Mouse (Mus musculus): Measurements from ENCODE around the gene Khdrbs1. TPM values are rescaled to one million over a fixed set of nuclear protein-coding genes. Genes with fewer than 3 reads are reported as not detected.
"Not testable (repeated sequence)": the region's sequence is repeated elsewhere in the genome, so short reads cannot be mapped to it uniquely, and the experiment has no call there.

Khdrbs1 gene
- polyA plus RNA-seq, 1 experiment from 2014 or later: 94.2 TPM

DNA sequence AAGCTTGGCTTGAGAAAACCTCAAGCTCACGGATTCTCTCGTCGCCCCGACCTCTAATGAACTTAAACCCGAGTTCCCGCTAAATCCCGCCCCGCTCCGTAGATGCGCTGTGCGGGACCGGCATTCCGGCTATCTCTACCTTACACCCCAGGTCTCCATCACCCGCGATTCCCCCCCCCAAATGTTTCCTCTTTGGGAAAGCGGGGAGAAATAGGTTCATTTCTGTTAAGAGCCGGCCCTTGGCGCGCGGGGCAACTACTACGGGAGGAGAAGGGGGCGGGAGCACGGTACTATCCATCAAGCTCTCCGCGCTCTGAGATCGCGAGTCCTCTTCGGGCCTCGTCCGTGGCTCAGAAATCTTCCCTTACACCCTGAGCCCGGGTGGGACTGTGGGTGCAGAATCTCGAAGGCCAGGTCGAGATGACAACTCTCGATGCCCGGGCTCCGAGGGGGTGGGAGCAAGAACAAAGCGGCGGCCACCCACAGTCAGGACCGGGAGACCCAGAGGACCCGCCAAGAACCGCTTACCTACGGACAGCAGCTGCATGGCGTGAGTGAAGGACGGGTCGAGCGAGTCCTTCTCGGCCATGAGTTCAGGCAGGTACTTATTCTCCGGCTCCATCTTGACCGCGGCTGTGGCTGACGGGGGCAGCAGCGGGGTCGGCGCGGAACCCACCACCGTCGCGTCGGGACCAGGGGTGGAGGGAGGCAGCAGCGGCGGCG is 691 bp downstream of the Khdrbs1 start:
- 0 out of 2 replicates have a peak, but pooled peaks have one; percentile 3 for ATAC-seq (ENCODE audit: low read depth)
- 0 out of 2 replicates have a peak, but pooled peaks cover 4% of the 10 kb centered on the region for H3K36me3 ChIP-seq (ENCODE audit: control insufficient read depth, insufficient read depth, low read length)
- 1% methylated on average over 44 of the region's 62 CpGs for WGBS

DNA sequence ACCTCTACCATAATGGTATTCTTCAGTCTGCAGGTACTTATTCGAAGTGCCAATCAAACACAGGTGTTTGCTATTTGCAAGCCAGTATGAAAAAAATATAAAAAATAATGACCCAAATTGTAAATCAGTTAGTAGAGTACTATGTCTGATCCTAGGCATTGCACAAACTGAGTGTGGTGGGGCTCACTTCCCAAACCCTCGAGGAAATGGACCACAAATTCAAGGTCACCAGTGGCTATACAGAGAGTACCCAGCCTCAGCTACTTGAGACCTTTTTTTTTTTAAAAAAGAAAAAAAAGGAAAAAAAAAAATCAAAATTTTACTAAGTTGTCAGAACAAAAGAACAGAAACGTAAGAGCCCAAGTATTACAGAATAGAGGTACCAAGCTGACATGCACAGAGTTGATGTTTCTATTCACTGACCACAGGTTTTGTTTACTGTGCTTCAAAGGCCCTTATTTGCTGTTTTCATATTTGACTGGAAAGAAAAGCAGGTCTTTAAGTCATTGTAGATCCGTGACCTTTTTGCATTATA is 2.9 kb downstream of the Khdrbs1 start:
- DNase-seq (ENCODE audit: low spot score) (no peak), ATAC-seq (ENCODE audit: low read depth) (no peak)
- Histone ChIP-seq H3K36me3 (ENCODE audit: control insufficient read depth, insufficient read depth, low read length) (peaks cover 10% of the 10 kb centered on the region; the same call in 1 of the 2 replicates), H3K9ac (ENCODE audit: low read depth, low read length) (no peak overlapping the region), H3K4me1 (ENCODE audit: control insufficient read depth, insufficient read depth, low read length) (peaks cover 32% of the 10 kb centered on the region), H3K4me2 (ENCODE audit: low read depth, low read length) (peak overlapping the region; percentile 73), H3K27me3 (replicated peaks; ENCODE audit: control insufficient read depth, insufficient read depth, low read length) (no peaks in the 10 kb centered on the region), H3K27ac (replicated peaks; ENCODE audit: low read depth, low read length) (no peak overlapping the region), H3K9me3 (ENCODE audit: control insufficient read depth, low read length) (no peaks in the 10 kb centered on the region), H3K4me3 (ENCODE audit: low read depth, low read length) (peak overlapping the region; percentile 90; the same call in 1 of the 2 replicates)
- WGBS: 65% methylated on average over 4 of the region's 4 CpGs

More for the DNA sequence above, 691 bp downstream of the Khdrbs1 start:
- Histone ChIP-seq H3K4me1 (ENCODE audit: control insufficient read depth, insufficient read depth, low read length) (peaks cover 29% of the 10 kb centered on the region), H3K27ac (replicated peaks; ENCODE audit: low read depth, low read length) (peak overlapping the region; percentile 95), H3K27me3 (replicated peaks; ENCODE audit: control insufficient read depth, insufficient read depth, low read length) (no peaks in the 10 kb centered on the region), H3K4me3 (ENCODE audit: low read depth, low read length) (peak overlapping the region; percentile 90), H3K9me3 (ENCODE audit: control insufficient read depth, low read length) (no peaks in the 10 kb centered on the region), H3K9ac (ENCODE audit: low read depth, low read length) (peak overlapping the region; percentile 97), H3K4me2 (ENCODE audit: low read depth, low read length) (peak overlapping the region; percentile 73)
- DNase-seq (ENCODE audit: low spot score): peak; percentile 53

DNA sequence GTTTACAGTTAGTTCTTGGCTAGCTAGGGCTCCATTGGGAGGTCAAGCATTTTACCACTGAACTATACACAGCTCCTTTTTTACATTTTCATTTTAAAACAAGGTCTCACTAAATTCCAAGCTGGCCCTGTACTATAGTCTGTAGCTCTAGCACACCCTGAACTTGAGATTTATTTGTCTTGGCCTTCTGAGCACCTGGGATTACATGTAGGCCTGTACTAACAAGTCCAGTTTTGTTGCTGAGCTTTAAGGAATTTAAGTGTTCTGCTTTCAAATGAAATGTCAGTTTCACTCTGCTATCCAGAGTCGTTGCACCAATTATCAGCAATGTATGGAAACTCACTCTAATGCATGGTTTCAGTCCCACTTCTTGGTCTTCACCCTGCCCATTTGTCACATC is 5.9 kb downstream of the Khdrbs1 start:
- Histone ChIP-seq H3K4me3 (ENCODE audit: low read depth, low read length) (no peak overlapping the region), H3K36me3 (ENCODE audit: control insufficient read depth, insufficient read depth, low read length) (peaks cover 10% of the 10 kb centered on the region; the same call in 1 of the 2 replicates), H3K4me2 (ENCODE audit: low read depth, low read length) (no peak overlapping the region), H3K27ac (replicated peaks; ENCODE audit: low read depth, low read length) (no peak overlapping the region), H3K9ac (ENCODE audit: low read depth, low read length) (no peak overlapping the region), H3K9me3 (ENCODE audit: control insufficient read depth, low read length) (no peaks in the 10 kb centered on the region), H3K4me1 (ENCODE audit: control insufficient read depth, insufficient read depth, low read length) (peaks cover 23% of the 10 kb centered on the region), H3K27me3 (replicated peaks; ENCODE audit: control insufficient read depth, insufficient read depth, low read length) (no peaks in the 10 kb centered on the region)
- peak; percentile 2; the same call in 1 of the 2 replicates for ATAC-seq (ENCODE audit: low read depth)
- peak; percentile 48 for DNase-seq (ENCODE audit: low spot score)
- 65% methylated on average over 1 of the region's 1 CpGs for WGBS

DNA sequence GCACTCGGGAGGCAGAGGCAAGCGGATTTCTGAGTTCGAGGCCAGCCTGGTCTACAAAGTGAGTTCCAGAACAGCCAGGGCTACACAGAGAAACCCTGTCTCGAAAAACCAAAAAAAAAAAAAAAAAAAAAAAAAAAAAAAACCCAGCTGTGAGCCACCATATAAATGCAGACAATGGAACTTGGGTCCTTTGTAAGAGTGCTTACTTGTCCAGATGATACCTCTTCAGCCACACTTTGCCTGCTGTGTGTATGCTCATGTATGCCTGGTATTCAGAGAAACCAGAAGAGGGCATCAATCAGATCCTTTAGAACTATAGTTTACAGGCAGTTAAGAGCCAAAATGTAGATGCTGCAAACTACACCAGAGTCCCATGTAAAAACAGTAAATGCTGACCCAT is 6.6 kb downstream of the Khdrbs1 start:
- Histone ChIP-seq H3K36me3 (ENCODE audit: control insufficient read depth, insufficient read depth, low read length) (peaks cover 15% of the 10 kb centered on the region; the same call in 1 of the 2 replicates), H3K4me1 (ENCODE audit: control insufficient read depth, insufficient read depth, low read length) (peaks cover 22% of the 10 kb centered on the region)
- not testable (repeated sequence) for H3K27ac ChIP-seq (replicated peaks; ENCODE audit: low read depth, low read length); DNase-seq (ENCODE audit: low spot score); H3K27me3 ChIP-seq (replicated peaks; ENCODE audit: control insufficient read depth, insufficient read depth, low read length); H3K9me3 ChIP-seq (ENCODE audit: control insufficient read depth, low read length); H3K4me3 ChIP-seq (ENCODE audit: low read depth, low read length); ATAC-seq (ENCODE audit: low read depth); H3K4me2 ChIP-seq (ENCODE audit: low read depth, low read length); H3K9ac ChIP-seq (ENCODE audit: low read depth, low read length)
- WGBS: 89% methylated on average over 4 of the region's 4 CpGs

DNA sequence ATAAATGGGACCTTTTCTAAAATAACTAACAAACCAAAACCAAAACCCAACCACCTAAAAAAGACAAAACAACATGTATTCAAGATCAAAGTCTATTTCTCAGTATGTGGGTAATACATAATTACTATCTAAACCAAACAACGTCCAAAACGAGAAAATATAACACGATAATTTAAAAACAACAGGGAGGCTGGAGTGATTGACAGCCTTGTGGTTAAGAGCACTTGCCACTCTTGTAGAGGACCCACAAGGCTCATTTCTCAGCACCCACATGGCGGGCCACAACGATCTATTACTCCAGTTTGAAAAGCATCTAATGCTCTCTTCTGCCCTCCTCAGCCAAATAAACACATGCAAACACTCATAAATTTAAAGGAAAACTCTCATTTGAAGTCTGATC is 10.7 kb downstream of the Khdrbs1 start:
- WGBS: 80% methylated on average over 5 of the region's 5 CpGs
- peaks cover 48% of the 10 kb centered on the region for H3K36me3 ChIP-seq (ENCODE audit: control insufficient read depth, insufficient read depth, low read length)
- H3K4me2 ChIP-seq (ENCODE audit: low read depth, low read length): no peak overlapping the region
- no peak overlapping the region for H3K9ac ChIP-seq (ENCODE audit: low read depth, low read length)
- H3K27me3 ChIP-seq (replicated peaks; ENCODE audit: control insufficient read depth, insufficient read depth, low read length): no peaks in the 10 kb centered on the region
- no peak for ATAC-seq (ENCODE audit: low read depth)
- H3K4me3 ChIP-seq (ENCODE audit: low read depth, low read length): no peak overlapping the region
- H3K27ac ChIP-seq (replicated peaks; ENCODE audit: low read depth, low read length): no peak overlapping the region
- no peak for DNase-seq (ENCODE audit: low spot score)
- H3K9me3 ChIP-seq (ENCODE audit: control insufficient read depth, low read length): peaks cover 3% of the 10 kb centered on the region; the same call in 1 of the 2 replicates
- 0 out of 2 replicates have a peak, but pooled peaks cover 3% of the 10 kb centered on the region for H3K4me1 ChIP-seq (ENCODE audit: control insufficient read depth, insufficient read depth, low read length)

DNA sequence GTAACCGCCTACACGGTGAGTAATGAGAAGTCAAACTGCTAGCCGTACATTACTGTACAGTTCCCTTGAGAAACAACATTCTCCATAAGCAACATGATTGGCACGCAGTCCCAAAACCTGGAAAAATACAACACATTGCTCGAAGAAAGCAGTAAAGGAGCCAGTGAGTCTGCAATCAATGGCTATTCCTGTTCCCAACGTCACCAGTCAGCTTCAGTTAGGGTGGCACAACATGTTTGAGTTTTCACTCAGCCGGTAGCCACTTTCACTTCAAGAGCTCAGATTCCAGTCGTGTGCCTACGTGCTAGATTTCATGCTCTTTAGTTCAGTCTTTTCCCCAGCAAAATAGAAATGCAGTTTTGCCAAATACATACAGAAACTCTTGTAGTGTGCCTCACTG is 25.8 kb downstream of the Khdrbs1 start:
- 83% methylated on average over 9 of the region's 9 CpGs for WGBS
- DNase-seq (ENCODE audit: low spot score) (no peak), ATAC-seq (ENCODE audit: low read depth) (no peak)
- H3K27ac ChIP-seq (replicated peaks; ENCODE audit: low read depth, low read length): no peak overlapping the region
- H3K9me3 ChIP-seq (ENCODE audit: control insufficient read depth, low read length): no peaks in the 10 kb centered on the region
- no peak overlapping the region for H3K4me3 ChIP-seq (ENCODE audit: low read depth, low read length)
- H3K27me3 ChIP-seq (replicated peaks; ENCODE audit: control insufficient read depth, insufficient read depth, low read length): no peaks in the 10 kb centered on the region
- H3K4me2 ChIP-seq (ENCODE audit: low read depth, low read length): no peak overlapping the region
- H3K4me1 ChIP-seq (ENCODE audit: control insufficient read depth, insufficient read depth, low read length): no peaks in the 10 kb centered on the region
- H3K9ac ChIP-seq (ENCODE audit: low read depth, low read length): no peak overlapping the region
- H3K36me3 ChIP-seq (ENCODE audit: control insufficient read depth, insufficient read depth, low read length): peaks cover 86% of the 10 kb centered on the region

DNA sequence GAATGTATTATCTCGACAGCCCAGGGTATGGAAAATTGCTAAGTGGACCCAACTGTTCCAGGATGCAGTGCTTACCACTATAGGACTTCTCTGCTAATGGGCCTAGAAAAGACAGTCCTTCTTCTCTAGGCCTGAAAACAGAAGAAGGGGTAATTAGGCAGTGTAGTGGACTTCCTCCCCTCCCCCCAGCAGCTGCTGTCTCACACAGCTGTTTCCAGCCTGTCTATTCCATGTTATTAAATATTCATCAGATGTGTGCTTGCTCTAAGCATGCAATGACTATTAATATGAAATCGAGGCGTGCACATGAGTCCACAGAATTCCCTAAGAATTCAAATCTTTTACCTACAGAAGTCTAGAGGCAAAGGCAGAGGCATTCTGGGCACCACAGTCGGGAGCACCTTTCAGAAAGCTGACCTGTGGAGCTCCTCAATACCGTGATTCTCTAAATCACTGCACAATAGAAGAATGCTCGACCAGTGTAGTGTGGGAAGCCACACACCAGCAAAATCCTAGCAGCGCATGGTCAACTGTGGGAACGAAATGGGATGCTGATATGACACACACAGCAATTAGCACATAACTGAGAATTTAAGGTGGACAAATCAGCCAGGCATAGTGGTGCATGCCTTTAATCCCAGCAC is 32.5 kb downstream of the Khdrbs1 start:
- no peaks in the 10 kb centered on the region for H3K27me3 ChIP-seq (replicated peaks; ENCODE audit: control insufficient read depth, insufficient read depth, low read length)
- no peak overlapping the region for H3K4me2 ChIP-seq (ENCODE audit: low read depth, low read length)
- no peak overlapping the region for H3K4me3 ChIP-seq (ENCODE audit: low read depth, low read length)
- H3K9me3 ChIP-seq (ENCODE audit: control insufficient read depth, low read length): no peaks in the 10 kb centered on the region
- 0 out of 2 replicates have a peak overlapping the region, but pooled peaks have one; percentile 25 for H3K27ac ChIP-seq (replicated peaks; ENCODE audit: low read depth, low read length)
- ATAC-seq (ENCODE audit: low read depth) (peak; percentile 60; the same call in 1 of the 2 replicates), DNase-seq (ENCODE audit: low spot score) (peak; percentile 70)
- no peak overlapping the region for H3K9ac ChIP-seq (ENCODE audit: low read depth, low read length)
- peaks cover 99% of the 10 kb centered on the region for H3K36me3 ChIP-seq (ENCODE audit: control insufficient read depth, insufficient read depth, low read length)
- H3K4me1 ChIP-seq (ENCODE audit: control insufficient read depth, insufficient read depth, low read length): no peaks in the 10 kb centered on the region
- WGBS: 74% methylated on average over 8 of the region's 8 CpGs

DNA sequence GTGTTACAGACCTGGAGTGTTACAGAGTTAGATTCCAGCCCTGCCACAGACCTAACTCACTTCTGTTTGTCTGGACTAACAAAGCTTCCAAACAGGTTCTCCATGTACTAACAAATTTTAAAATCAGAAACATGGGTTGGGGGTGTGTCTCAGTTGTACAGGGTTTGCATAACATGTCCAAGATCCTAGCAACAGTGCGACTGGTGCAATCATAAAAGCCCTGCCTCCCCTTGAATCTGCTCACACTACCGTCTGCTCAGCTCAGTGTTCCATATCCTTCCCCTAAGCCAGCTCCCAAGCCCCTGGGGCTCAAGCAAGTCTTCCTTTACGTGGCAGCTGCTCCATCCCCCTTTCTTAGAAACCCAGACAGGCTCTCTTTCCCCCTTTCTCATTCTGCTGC is 35.4 kb downstream of the Khdrbs1 start:
- H3K27me3 ChIP-seq (replicated peaks; ENCODE audit: control insufficient read depth, insufficient read depth, low read length): no peaks in the 10 kb centered on the region
- no peak for ATAC-seq (ENCODE audit: low read depth)
- no peaks in the 10 kb centered on the region for H3K9me3 ChIP-seq (ENCODE audit: control insufficient read depth, low read length)
- H3K4me1 ChIP-seq (ENCODE audit: control insufficient read depth, insufficient read depth, low read length): 0 out of 2 replicates have a peak, but pooled peaks cover 4% of the 10 kb centered on the region
- peak; percentile 39 for DNase-seq (ENCODE audit: low spot score)
- peaks cover 94% of the 10 kb centered on the region for H3K36me3 ChIP-seq (ENCODE audit: control insufficient read depth, insufficient read depth, low read length)
- H3K4me3 ChIP-seq (ENCODE audit: low read depth, low read length): no peak overlapping the region
- no peak overlapping the region for H3K9ac ChIP-seq (ENCODE audit: low read depth, low read length)
- peak overlapping the region; percentile 31; the same call in 1 of the 2 replicates for H3K27ac ChIP-seq (replicated peaks; ENCODE audit: low read depth, low read length)
- no peak overlapping the region for H3K4me2 ChIP-seq (ENCODE audit: low read depth, low read length)
- WGBS: 58% methylated on average over 3 of the region's 3 CpGs

Measured in embryonic facial prominence, embryonic 14.5 days (tissue).